Mouse (Mus musculus) hindbrain, postnatal 0 days (tissue): ENCODE results near the gene Calml3. TPM values are rescaled to one million over a fixed set of nuclear protein-coding genes. Genes with fewer than 3 reads are reported as not detected.

Source experiments
- ATAC-seq: fragments of 200-750 bp; cut with Nextera tagmentation; 2 replicates; pipeline ENCODE4 v1.8.0; 2017; ENCODE audit warnings: mild to moderate bottlenecking, moderate TSS enrichment, moderate library complexity
- DNase-seq: peaks from one replicate; pipeline ENCODE4 v3.0.0-alpha.2; 2015; ENCODE audit warnings: low spot score
- H3K27ac ChIP-seq: fragments of 300-500 bp; sonication (generic); 2 replicates; pipeline ENCODE4 v1.5.1; 2014; ENCODE audit warnings: mild to moderate bottlenecking
- H3K27me3 ChIP-seq: fragments of 300-500 bp; sonication (generic); 2 replicates; pipeline ENCODE4 v1.6.1; 2014; ENCODE audit warnings: low read length, mixed read lengths; ENCODE audit not compliant: insufficient read depth
- H3K36me3 ChIP-seq: fragments of 300-500 bp; sonication (generic); 2 replicates; pipeline ENCODE4 v1.6.1; 2014; ENCODE audit warnings: low read length, mixed read lengths; ENCODE audit not compliant: insufficient read depth
- H3K4me1 ChIP-seq: fragments of 300-500 bp; sonication (generic); 2 replicates; pipeline ENCODE4 v1.6.1; 2014; ENCODE audit warnings: antibody characterized with exemption, low read length, mixed read lengths; ENCODE audit not compliant: insufficient read depth
- H3K4me2 ChIP-seq: fragments of 300-500 bp; sonication (generic); 2 replicates; pipeline ENCODE4 v1.6.1; 2014; ENCODE audit warnings: low read depth, mild to moderate bottlenecking, low read length, moderate library complexity, mixed read lengths
- H3K4me3 ChIP-seq: fragments of 300-500 bp; sonication (generic); 2 replicates; pipeline ENCODE4 v1.5.1; 2014; ENCODE audit warnings: low read length
- H3K9ac ChIP-seq: fragments of 300-500 bp; sonication (generic); replicated peaks from 2 replicates; pipeline ENCODE4 v1.6.1; 2014; ENCODE audit warnings: mild to moderate bottlenecking, low read length, moderate library complexity, mixed read lengths
- H3K9me3 ChIP-seq: fragments of 300-500 bp; sonication (generic); 2 replicates; pipeline ENCODE4 v1.6.1; 2016; ENCODE audit warnings: low read length, mixed read lengths
- CTCF ChIP-seq: IDR thresholded peaks from 2 replicates; pipeline ENCODE4 v1.5.1; 2016; ENCODE audit warnings: antibody characterized with exemption, control low read depth, low read depth
- WGBS: fragments of 180-500 bp; shearing (Covaris S2); extraction: QIAGEN DNeasy Blood & Tissue Kit; methylation state at CpG from one replicate; pipeline ENCODE4 v1.1.7; 2014; 5-methylcytosine and 5-hydroxymethylcytosine counted together
- polyA plus RNA-seq: library from polyadenylated mRNA; unstranded; fragments of >200 nt; fragmentation: Nextera tagmentation; extraction: Ambion mirVana; gene quantifications from 2 replicates; pipeline ENCODE4 v1.2.1, GENCODE M21; 2015
- total RNA-seq: library from RNA; depleted of rRNA; stranded (reverse); fragments of >200 nt; gene quantifications from 2 replicates; pipeline ENCODE4 v1.2.3, GENCODE M21; 2014

Gene Calml3
- total and polyA plus RNA-seq, 2 experiments from 2014 or later, result not detected

DNA sequence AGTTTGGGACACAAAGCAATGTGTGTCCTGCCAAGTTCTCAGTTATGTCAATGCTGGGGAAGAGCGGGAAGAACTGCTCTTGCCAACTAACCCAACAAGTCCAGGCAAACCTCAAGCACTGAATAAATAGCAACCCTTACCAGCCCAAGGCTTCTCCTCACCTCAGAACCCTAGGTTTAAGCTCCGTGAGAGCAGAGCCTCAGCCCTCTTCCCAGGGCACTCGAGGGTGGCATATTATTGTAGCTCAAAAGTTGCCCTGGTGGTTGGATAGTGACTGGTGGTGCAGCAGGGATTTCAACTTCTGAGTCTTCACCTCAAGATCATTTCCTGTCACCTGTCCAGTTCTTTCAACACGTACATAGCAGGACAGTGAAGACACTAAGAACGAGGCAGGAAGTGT, 27.4 kb upstream of the Calml3 start:
- Histone ChIP-seq H3K4me2 (no peak overlapping the region), H3K36me3 (no peaks in the 10 kb centered on the region), H3K27me3 (no peaks in the 10 kb centered on the region), H3K4me1 (no peaks in the 10 kb centered on the region), H3K27ac (no peak overlapping the region), H3K9ac (no peak overlapping the region), H3K4me3 (no peak overlapping the region), H3K9me3 (no peaks in the 10 kb centered on the region)
- no peak for DNase-seq
- TF ChIP-seq CTCF, result no peak
- WGBS, result 84% methylated on average over 5 of the region's 5 CpGs
- ATAC-seq, result no peak

DNA sequence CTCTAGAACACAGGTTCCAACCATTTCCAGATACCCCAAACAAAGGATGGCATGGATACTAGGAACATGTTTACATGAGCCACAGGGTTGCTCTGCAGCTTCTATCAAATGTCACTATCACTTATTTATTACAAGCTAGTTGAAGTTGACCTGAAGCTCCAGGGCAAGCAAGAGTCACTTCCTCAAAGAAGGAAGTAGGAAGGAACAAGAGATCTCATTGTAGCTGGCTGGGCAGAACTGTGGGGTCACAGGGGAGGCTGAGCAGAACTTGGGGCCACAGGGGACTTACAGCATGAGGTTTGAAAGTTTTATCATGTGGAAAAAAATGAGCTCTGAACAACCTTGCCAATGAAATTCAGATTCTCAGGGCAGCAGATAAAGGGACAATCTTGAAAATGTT, 21.6 kb upstream of the Calml3 start:
- Histone ChIP-seq H3K4me2 (no peak overlapping the region), H3K36me3 (no peaks in the 10 kb centered on the region), H3K27ac (no peak overlapping the region), H3K4me1 (no peaks in the 10 kb centered on the region), H3K9ac (no peak overlapping the region), H3K4me3 (no peak overlapping the region), H3K9me3 (no peaks in the 10 kb centered on the region), H3K27me3 (no peaks in the 10 kb centered on the region)
- TF ChIP-seq CTCF, result no peak
- DNase-seq, result no peak
- ATAC-seq, result no peak

DNA sequence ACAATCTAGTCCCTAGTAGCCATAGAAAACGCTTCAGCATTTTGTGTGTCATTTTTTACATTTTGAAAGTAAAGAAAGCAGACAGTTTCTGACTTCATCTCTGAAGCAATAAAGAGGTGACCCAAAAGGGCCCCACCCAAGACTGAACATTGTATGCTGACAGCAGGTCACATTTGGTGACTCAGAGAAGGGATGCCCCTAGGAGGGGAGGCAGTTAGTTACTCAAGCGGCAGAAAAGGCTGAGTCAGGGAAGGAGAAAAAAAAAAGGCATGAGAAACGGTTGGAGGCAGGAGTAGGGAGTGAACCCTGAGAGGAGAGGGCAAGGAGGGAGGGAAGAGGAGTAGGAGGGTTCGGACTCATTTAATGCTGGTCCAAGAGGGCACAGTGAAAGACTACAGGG, 18.0 kb upstream of the Calml3 start:
- no peak for ATAC-seq

DNA sequence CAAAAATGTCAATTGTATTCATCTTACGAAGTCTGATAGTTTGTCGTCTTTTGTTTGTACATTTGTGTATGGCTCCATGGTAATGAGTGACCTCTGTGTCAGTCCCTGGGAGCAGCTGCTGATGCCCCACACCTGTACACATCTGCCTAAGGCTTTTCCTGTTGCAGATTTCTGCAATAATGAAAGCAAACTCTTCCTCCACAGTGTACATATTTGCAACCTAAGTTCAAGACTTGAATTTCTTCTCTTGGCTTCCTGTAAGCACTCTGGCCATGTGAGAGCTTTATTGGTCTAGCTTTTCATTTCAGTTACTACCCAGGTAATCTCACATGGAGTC, 14.6 kb upstream of the Calml3 start:
- DNase-seq, result no peak
- no peaks in the 10 kb centered on the region for H3K36me3 ChIP-seq
- H3K9me3 ChIP-seq, result no peaks in the 10 kb centered on the region
- H3K27me3 ChIP-seq, result no peaks in the 10 kb centered on the region
- H3K4me3 ChIP-seq, result no peak overlapping the region
- no peak overlapping the region for H3K27ac ChIP-seq
- no peak for ATAC-seq
- no peak overlapping the region for H3K9ac ChIP-seq
- H3K4me1 ChIP-seq, result no peaks in the 10 kb centered on the region
- 94% methylated on average over 2 of the region's 2 CpGs for WGBS
- H3K4me2 ChIP-seq, result no peak overlapping the region
- TF ChIP-seq CTCF, result no peak

More for the DNA sequence above, 18.0 kb upstream of the Calml3 start:
- no peak for DNase-seq
- 63% methylated on average over 4 of the region's 4 CpGs for WGBS
- no peaks in the 10 kb centered on the region for H3K27me3 ChIP-seq
- H3K4me2 ChIP-seq, result no peak overlapping the region
- no peak for TF ChIP-seq CTCF
- no peaks in the 10 kb centered on the region for H3K9me3 ChIP-seq
- H3K9ac ChIP-seq, result no peak overlapping the region
- no peaks in the 10 kb centered on the region for H3K4me1 ChIP-seq
- H3K36me3 ChIP-seq, result no peaks in the 10 kb centered on the region
- H3K4me3 ChIP-seq, result no peak overlapping the region
- H3K27ac ChIP-seq, result no peak overlapping the region

DNA sequence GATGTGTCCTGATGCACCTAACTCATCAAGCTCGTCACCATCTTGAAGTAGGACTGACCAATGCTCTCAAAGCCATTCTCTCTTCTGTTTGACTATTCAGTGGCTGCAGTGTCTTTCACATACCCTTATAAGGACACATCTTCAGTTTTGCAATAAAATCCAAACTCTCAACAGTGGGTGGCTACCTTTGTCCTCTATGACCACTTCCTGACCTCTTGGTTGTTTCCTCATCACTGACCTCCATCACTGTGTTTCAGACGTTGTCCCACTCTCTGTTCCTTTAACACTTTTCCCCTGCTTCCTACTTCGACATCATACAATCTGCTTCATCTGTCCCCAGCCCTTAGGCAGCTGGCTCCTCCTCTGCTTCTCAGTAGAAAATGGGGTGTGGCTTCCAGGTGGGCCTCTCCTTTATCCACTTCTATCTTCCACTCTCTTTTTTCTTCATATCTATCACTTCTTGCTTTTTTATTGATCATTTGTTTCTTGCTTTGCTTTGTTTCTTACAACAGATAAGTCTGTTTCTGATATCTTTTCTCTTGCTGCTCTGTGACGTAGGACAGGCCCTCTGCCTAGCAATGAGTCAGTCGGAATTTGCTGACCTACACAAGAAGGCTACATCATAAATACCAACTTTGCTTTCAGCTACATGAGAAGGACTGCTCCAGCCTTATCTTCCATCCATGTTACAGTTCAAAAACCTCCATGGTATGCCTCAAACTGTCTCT, 14.1 kb upstream of the Calml3 start:
- H3K36me3 ChIP-seq, result no peaks in the 10 kb centered on the region
- H3K9me3 ChIP-seq, result no peaks in the 10 kb centered on the region
- H3K27me3 ChIP-seq, result no peaks in the 10 kb centered on the region
- no peak overlapping the region for H3K27ac ChIP-seq
- WGBS, result 78% methylated on average over 5 of the region's 5 CpGs
- no peak for TF ChIP-seq CTCF
- H3K4me2 ChIP-seq, result no peak overlapping the region
- H3K9ac ChIP-seq, result no peak overlapping the region
- no peaks in the 10 kb centered on the region for H3K4me1 ChIP-seq
- ATAC-seq, result no peak
- no peak for DNase-seq
- no peak overlapping the region for H3K4me3 ChIP-seq

DNA sequence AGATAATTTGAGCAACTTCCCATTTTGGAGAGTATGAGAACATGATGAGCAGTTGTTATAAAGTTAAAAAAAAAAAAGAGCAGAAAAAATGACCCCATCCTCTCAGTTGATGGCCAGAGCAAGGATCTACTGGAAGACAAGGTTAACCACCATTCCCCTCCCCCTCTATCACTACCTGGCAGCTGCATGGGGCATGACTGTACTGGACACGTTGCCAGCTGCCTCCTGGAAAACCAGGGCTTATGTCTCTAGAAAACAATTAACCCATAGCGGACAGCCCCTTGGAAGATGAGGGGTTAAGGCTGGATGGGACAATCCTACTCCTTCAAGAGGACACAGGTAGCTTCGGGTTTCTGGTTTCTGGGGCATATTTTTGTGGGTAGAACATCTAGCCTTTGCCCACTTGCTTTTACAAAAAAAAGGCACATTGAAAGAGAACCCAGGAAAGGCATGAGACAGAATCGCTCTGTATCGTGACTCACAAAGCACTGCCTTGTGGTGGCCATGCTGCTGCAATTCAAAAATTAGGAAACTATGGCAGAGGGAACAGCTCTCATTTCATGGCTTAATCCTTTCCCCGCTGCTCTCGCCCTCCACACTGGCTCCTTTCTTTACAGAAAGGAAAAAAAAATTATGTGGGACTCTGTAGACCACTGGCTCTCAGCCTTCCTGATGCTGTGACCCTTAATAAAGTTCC, 3.2 kb upstream of the Calml3 start:
- 81% methylated on average over 7 of the region's 7 CpGs for WGBS
- TF ChIP-seq CTCF, result no peak
- ATAC-seq (no peak), DNase-seq (no peak)
- Histone ChIP-seq H3K27ac (no peak overlapping the region), H3K4me3 (no peak overlapping the region), H3K4me2 (no peak overlapping the region), H3K36me3 (no peaks in the 10 kb centered on the region), H3K4me1 (no peaks in the 10 kb centered on the region), H3K27me3 (no peaks in the 10 kb centered on the region), H3K9me3 (no peaks in the 10 kb centered on the region), H3K9ac (no peak overlapping the region)

DNA sequence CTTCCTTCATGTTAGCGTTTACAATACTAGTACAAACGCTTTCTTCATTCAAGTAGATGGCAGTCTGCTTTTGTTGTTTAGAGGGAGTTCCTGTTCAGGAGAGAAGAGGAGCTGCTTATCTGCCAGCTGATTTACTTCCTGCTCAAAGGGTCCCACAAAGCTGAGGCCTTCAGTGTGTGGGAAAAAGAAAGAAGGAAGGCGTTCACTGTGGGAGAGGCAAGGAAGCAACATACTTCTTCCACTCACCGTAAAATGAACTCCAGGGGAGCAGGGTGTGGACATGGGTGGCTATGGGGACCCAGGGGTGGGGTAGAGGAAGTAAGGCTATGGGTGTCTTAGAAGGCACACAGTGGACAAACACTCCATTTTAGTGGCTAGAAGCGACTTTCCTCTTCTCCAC, 1.5 kb upstream of the Calml3 start:
- H3K4me3 ChIP-seq, result no peak overlapping the region
- H3K27ac ChIP-seq, result no peak overlapping the region
- no peak overlapping the region for H3K4me2 ChIP-seq
- WGBS, result 78% methylated on average over 5 of the region's 5 CpGs
- ATAC-seq (no peak), DNase-seq (no peak)
- H3K9me3 ChIP-seq, result no peaks in the 10 kb centered on the region
- no peak overlapping the region for H3K9ac ChIP-seq
- no peaks in the 10 kb centered on the region for H3K36me3 ChIP-seq
- H3K27me3 ChIP-seq, result no peaks in the 10 kb centered on the region
- no peaks in the 10 kb centered on the region for H3K4me1 ChIP-seq
- TF ChIP-seq CTCF, result no peak
